Mouse (Mus musculus): ENCODE results near the gene Cct7. TPM values are rescaled to one million over a fixed set of nuclear protein-coding genes. Genes with fewer than 3 reads are reported as not detected.
"Not testable (repeated sequence)": the region's sequence is repeated elsewhere in the genome, so short reads cannot be mapped to it uniquely, and the experiment has no call there.

Cct7 gene
- polyA plus RNA-seq, 1 experiment from 2014 or later, result 506 TPM

GRCm38 (mm10) chr6:85443488-85444233, 7.7 kb upstream of the Cct7 start:
- Histone ChIP-seq H3K4me3 (ENCODE audit: low read depth, low read length) (no peak overlapping the region), H3K9me3 (ENCODE audit: low read depth, low read length) (no peaks in the 10 kb centered on the region), H3K36me3 (ENCODE audit: insufficient read depth) (peaks cover 76% of the 10 kb centered on the region), H3K4me2 (no peak overlapping the region), H3K27ac (ENCODE audit: low read depth) (no peak overlapping the region), H3K9ac (no peak overlapping the region), H3K4me1 (ENCODE audit: insufficient read depth) (no peaks in the 10 kb centered on the region), H3K27me3 (ENCODE audit: insufficient read depth, low read length) (no peaks in the 10 kb centered on the region)
- WGBS, result 77% methylated on average over 3 of the region's 3 CpGs
- DNase-seq, result no peak
- ATAC-seq (ENCODE audit: insufficient read depth), result no peak
- TF ChIP-seq CTCF (IDR thresholded peaks at IDR 0.05; ENCODE audit: low read depth), result no peak

DNA sequence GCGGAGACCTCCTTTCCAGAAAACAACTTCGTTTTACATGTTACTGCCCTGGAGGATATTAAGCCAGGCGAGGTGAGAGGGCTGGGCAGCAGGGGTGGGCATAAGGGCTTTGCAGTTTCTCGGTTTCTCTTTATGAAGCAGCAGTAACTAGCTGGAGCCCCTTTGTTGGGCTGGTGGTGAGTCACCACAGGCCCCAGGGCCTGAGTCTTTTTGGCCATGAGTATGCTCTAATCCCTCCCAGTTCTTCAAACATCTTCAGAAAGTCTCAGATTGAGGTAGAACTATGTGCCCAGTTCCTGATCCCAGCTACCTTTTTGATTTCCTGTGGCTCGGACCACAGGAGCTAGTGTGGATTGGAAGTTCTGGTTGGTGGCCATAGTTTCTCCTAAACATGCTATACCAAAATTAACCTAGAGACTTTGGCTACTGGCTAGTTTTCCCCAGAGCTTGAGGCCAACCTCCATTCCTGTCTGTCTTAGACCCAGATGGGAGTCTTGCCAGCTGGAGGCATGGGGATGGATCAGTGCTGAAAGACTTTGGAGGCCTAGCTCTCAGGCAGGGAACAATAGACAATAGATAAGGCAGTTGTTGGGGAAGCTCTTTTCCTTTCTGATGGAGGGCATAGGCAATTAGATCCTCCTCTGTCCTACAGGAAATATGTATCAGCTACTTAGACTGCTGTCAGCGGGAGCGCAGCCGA, 6.9 kb upstream of the Cct7 start:
- Histone ChIP-seq H3K27me3 (ENCODE audit: insufficient read depth, low read length) (no peaks in the 10 kb centered on the region), H3K9ac (no peak overlapping the region), H3K4me3 (ENCODE audit: low read depth, low read length) (no peak overlapping the region), H3K27ac (ENCODE audit: low read depth) (no peak overlapping the region), H3K4me1 (ENCODE audit: insufficient read depth) (no peaks in the 10 kb centered on the region), H3K9me3 (ENCODE audit: low read depth, low read length) (no peaks in the 10 kb centered on the region), H3K4me2 (no peak overlapping the region), H3K36me3 (ENCODE audit: insufficient read depth) (peaks cover 68% of the 10 kb centered on the region)
- 83% methylated on average over 8 of the region's 8 CpGs for WGBS
- no peak for TF ChIP-seq CTCF (IDR thresholded peaks at IDR 0.05; ENCODE audit: low read depth)
- DNase-seq (no peak), ATAC-seq (ENCODE audit: insufficient read depth) (no peak)

DNA sequence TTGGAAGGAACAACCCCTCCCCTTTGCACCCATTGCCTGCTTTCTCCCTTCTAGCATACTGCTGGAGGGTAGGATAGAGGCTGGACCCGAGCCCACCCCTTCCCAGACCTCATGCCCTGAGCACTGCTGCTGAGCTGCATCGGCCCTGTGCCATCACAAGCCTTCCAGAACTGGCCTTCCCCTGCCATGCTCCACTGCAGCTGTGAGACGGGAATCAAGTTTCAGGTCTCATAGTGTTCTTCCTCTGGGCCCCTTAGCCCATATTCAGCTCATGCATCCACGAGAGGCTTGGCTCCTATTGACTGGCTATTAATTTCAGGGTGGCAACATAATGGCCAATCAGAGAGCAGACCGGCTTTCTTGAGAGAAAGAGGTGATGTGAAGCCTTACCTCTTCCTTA, 6.0 kb upstream of the Cct7 start:
- no peak for ATAC-seq (ENCODE audit: insufficient read depth)
- 67% methylated on average over 5 of the region's 5 CpGs for WGBS
- Histone ChIP-seq H3K4me1 (ENCODE audit: insufficient read depth) (no peaks in the 10 kb centered on the region), H3K9me3 (ENCODE audit: low read depth, low read length) (no peaks in the 10 kb centered on the region), H3K4me3 (ENCODE audit: low read depth, low read length) (no peak overlapping the region), H3K36me3 (ENCODE audit: insufficient read depth) (peaks cover 60% of the 10 kb centered on the region), H3K27ac (ENCODE audit: low read depth) (no peak overlapping the region), H3K4me2 (no peak overlapping the region), H3K27me3 (ENCODE audit: insufficient read depth, low read length) (no peaks in the 10 kb centered on the region), H3K9ac (no peak overlapping the region)
- no peak for TF ChIP-seq CTCF (IDR thresholded peaks at IDR 0.05; ENCODE audit: low read depth)
- no peak for DNase-seq

- Histone ChIP-seq H3K27ac (ENCODE audit: low read depth) (no peak overlapping the region), H3K4me2 (no peak overlapping the region), H3K27me3 (ENCODE audit: insufficient read depth, low read length) (no peaks in the 10 kb centered on the region), H3K4me3 (ENCODE audit: low read depth, low read length) (no peak overlapping the region), H3K9me3 (ENCODE audit: low read depth, low read length) (no peaks in the 10 kb centered on the region), H3K36me3 (ENCODE audit: insufficient read depth) (peaks cover 48% of the 10 kb centered on the region), H3K9ac (no peak overlapping the region), H3K4me1 (ENCODE audit: insufficient read depth) (no peaks in the 10 kb centered on the region)
- WGBS, result 80% methylated on average over 6 of the region's 6 CpGs
- ATAC-seq (ENCODE audit: insufficient read depth) (no peak), DNase-seq (no peak)
- no peak for TF ChIP-seq CTCF (IDR thresholded peaks at IDR 0.05; ENCODE audit: low read depth)
Observed at GRCm38 (mm10) chr6:85447351-85447750, 4.0 kb upstream of the Cct7 start.

GRCm38 (mm10) chr6:85450140-85450539, 1.2 kb upstream of the Cct7 start:
- not testable (repeated sequence) for DNase-seq; ATAC-seq (ENCODE audit: insufficient read depth); H3K9me3 ChIP-seq (ENCODE audit: low read depth, low read length); H3K27me3 ChIP-seq (ENCODE audit: insufficient read depth, low read length); H3K27ac ChIP-seq (ENCODE audit: low read depth)
- H3K4me3 ChIP-seq (ENCODE audit: low read depth, low read length), result peak overlapping the region; percentile 75
- peak overlapping the region; percentile 92 for H3K4me2 ChIP-seq
- H3K4me1 ChIP-seq (ENCODE audit: insufficient read depth), result peaks cover 11% of the 10 kb centered on the region; the same call in 1 of the 2 replicates
- H3K9ac ChIP-seq, result peak overlapping the region; percentile 75; the same call in 1 of the 2 replicates
- peaks cover 24% of the 10 kb centered on the region for H3K36me3 ChIP-seq (ENCODE audit: insufficient read depth)
- WGBS, result 41% methylated on average over 1 of the region's 1 CpGs

DNA sequence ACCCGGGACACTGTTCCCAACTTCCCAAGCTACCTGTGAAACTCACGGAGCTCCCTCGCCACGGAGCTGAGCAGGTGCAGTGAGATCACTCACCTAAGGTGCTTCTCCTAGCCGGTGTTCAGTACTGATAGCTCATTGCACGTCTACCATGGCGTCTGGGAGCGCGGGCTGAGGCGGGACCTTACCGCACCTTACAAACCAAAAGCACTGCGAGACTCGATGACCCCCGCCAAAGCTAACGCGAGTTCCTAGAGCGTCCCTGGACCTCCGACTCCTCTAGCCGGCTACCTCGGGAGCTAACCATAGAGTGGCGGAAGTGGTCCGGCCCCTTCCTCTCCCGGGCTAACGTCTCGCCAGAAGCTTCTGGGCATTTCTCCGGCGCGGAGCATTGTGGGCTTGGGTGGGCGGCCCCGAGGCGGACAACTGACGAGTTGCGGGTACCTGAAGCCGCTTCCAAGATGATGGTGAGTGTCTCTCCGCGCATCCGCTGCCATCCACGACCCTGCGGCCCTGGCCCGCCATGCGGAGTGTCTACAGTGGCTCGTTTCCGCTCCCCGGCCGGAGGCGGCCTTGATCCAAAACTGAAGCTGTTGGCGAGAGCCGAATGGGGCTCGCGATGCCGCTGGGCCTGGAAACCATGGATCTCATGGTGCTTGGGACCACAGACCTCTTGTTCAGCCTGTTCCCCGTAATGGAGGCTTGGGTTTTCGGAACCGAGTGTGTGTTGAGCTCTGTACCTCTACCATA, 523 bp downstream of the Cct7 start, which contains the start of gene Pradc1:
Pradc1 (minus strand) TSS at position 307 of the 747 bp plus-strand sequence.
- H3K27ac ChIP-seq (ENCODE audit: low read depth), result peak within 1 kb of the TSS; percentile 93
- H3K9ac ChIP-seq, result peak within 1 kb of the TSS; percentile 96
- peaks cover 11% of the 10 kb centered on the region; the same call in 1 of the 2 replicates for H3K4me1 ChIP-seq (ENCODE audit: insufficient read depth)
- DNase-seq, result peak; percentile 100
- TF ChIP-seq CTCF (IDR thresholded peaks at IDR 0.05; ENCODE audit: low read depth), result no peak; the same call in 1 of the 2 replicates
- H3K27me3 ChIP-seq (ENCODE audit: insufficient read depth, low read length), result no peaks in the 10 kb centered on the region
- no peaks in the 10 kb centered on the region for H3K9me3 ChIP-seq (ENCODE audit: low read depth, low read length)
- peak within 1 kb of the TSS; percentile 75 for H3K4me3 ChIP-seq (ENCODE audit: low read depth, low read length)
- H3K4me2 ChIP-seq, result peak within 1 kb of the TSS; percentile 92
- peaks cover 7% of the 10 kb centered on the region; the same call in 1 of the 2 replicates for H3K36me3 ChIP-seq (ENCODE audit: insufficient read depth)
- WGBS, result under 1% methylated on average over 53 of the region's 54 CpGs
- peak; percentile 94 for ATAC-seq (ENCODE audit: insufficient read depth)

DNA sequence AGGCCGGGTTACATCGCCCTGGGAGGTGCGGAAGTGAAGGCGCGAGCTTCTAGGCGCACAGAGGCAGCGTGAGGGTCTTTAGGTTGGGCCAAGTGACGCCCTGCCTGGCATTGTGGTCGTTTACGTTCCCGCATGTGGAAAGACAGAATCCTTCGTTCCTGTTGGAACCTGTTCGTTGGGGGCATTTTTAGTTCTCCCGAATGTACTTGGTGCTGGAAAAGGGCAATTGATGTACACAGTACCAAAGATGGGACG, 1.0 kb downstream of the Cct7 start:
- whole genome bisulfite sequencing, result 0% methylated on average over 15 of the region's 15 CpGs
- Histone ChIP-seq H3K4me2 (peak overlapping the region; percentile 92), H3K9me3 (ENCODE audit: low read depth, low read length) (no peaks in the 10 kb centered on the region), H3K4me3 (ENCODE audit: low read depth, low read length) (peak overlapping the region; percentile 75), H3K27me3 (ENCODE audit: insufficient read depth, low read length) (no peaks in the 10 kb centered on the region), H3K9ac (peak overlapping the region; percentile 96), H3K4me1 (ENCODE audit: insufficient read depth) (peaks cover 11% of the 10 kb centered on the region; the same call in 1 of the 2 replicates), H3K27ac (ENCODE audit: low read depth) (peak overlapping the region; percentile 93), H3K36me3 (ENCODE audit: insufficient read depth) (0 out of 2 replicates have a peak, but pooled peaks cover 3% of the 10 kb centered on the region)
- ATAC-seq (ENCODE audit: insufficient read depth), result no peak
- TF ChIP-seq CTCF (IDR thresholded peaks at IDR 0.05; ENCODE audit: low read depth), result no peak
- DNase-seq, result peak; percentile 63
